Mouse (Mus musculus) kidney, embryonic 15.5 days (tissue): ENCODE data around the gene Nat9. TPM values are rescaled to one million over a fixed set of nuclear protein-coding genes. Genes with fewer than 3 reads are reported as not detected.

Experiments
- ATAC-seq: fragments of 200-750 bp; cut with Nextera tagmentation; replicated peaks from 2 replicates; pipeline ENCODE4 v1.8.0; 2017; ENCODE audit warnings: moderate TSS enrichment; ENCODE audit not compliant: low FRiP score
- H3K27ac ChIP-seq: fragments of 300-500 bp; sonication (generic); 2 replicates; pipeline ENCODE4 v1.5.1; 2015; ENCODE audit warnings: mild to moderate bottlenecking, inconsistent platforms
- H3K27me3 ChIP-seq: fragments of 300-500 bp; sonication (generic); 2 replicates; pipeline ENCODE4 v1.6.1; 2015; ENCODE audit warnings: inconsistent platforms
- H3K36me3 ChIP-seq: fragments of 300-500 bp; sonication (generic); 2 replicates; pipeline ENCODE4 v1.6.1; 2015; ENCODE audit warnings: inconsistent platforms
- H3K4me1 ChIP-seq: fragments of 300-500 bp; sonication (generic); 2 replicates; pipeline ENCODE4 v1.6.1; 2015; ENCODE audit warnings: inconsistent platforms
- H3K4me2 ChIP-seq: fragments of 300-500 bp; sonication (generic); 2 replicates; pipeline ENCODE4 v1.6.1; 2015; ENCODE audit warnings: moderate library complexity, mild to moderate bottlenecking, inconsistent platforms
- H3K4me3 ChIP-seq: fragments of 300-500 bp; sonication (generic); replicated peaks from 2 replicates; pipeline ENCODE4 v1.5.1; 2015; ENCODE audit warnings: mild to moderate bottlenecking, inconsistent platforms
- H3K9ac ChIP-seq: fragments of 300-500 bp; sonication (generic); 2 replicates; pipeline ENCODE4 v1.6.1; 2015; ENCODE audit warnings: mild to moderate bottlenecking, inconsistent platforms
- H3K9me3 ChIP-seq: fragments of 300-500 bp; sonication (generic); replicated peaks from 2 replicates; pipeline ENCODE4 v1.6.1; 2016; ENCODE audit warnings: inconsistent platforms
- WGBS: fragments of 180-500 bp; shearing (Covaris S2); methylation state at CpG from one replicate; pipeline ENCODE4 v1.1.7; 2015; ENCODE audit warnings: mixed read lengths; 5-methylcytosine and 5-hydroxymethylcytosine counted together
- polyA plus RNA-seq: library from polyadenylated mRNA; unstranded; fragments of >200 nt; fragmentation: Nextera tagmentation; extraction: Ambion mirVana; gene quantifications from 2 replicates; pipeline ENCODE4 v1.2.1, GENCODE M21; 2015

The Nat9 gene
- polyA plus RNA-seq, 1 experiment from 2014 or later: 21.5 TPM

DNA sequence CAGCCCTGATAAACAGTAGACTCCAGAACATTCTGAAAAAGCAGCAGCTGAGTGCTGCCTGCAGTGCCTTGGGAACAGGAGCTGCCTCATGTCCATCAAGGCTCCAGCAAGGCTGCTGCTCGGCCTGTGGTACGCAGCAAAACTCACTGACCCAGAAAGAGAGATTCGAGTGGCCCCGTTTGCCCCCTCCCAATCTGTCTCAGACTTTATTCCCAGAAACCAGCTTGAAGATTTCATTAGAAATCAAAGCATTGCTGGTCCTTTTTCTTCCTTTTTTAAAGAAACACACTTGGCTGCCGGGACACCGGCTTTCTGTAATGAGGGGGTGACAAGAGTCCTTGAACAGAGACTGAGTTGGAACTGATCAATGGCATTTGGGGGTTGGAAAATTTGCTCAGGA, 37.6 kb upstream of the Nat9 start:
- Histone ChIP-seq H3K4me1 (peaks cover 43% of the 10 kb centered on the region), H3K4me2 (no peak overlapping the region), H3K36me3 (no peaks in the 10 kb centered on the region), H3K9me3 (no peaks in the 10 kb centered on the region), H3K27me3 (peaks cover 66% of the 10 kb centered on the region), H3K27ac (no peak overlapping the region), H3K9ac (no peak overlapping the region), H3K4me3 (no peak overlapping the region)
- ATAC-seq: no peak
- 63% methylated on average over 6 of the region's 6 CpGs for WGBS

DNA sequence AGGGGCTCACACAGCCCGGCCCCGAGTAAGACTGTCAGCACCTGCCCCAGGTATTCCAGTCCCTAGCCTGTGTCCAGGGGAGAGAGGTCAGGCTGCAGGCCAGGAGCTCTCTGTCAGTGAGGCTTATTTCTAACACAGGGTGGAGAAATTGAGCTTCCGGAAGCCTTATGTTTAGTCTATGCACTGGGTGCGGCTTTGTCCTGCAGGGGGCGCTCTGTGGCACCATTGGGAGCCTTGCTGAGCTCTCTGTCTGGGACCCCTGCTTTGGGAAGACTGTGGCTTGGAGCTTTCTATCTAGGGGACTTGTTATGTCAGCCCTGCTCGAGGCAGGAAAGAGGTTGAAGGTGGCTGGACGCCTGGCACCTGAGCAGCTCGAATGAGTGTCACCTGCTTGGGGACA, 37.2 kb upstream of the Nat9 start:
- H3K4me2 ChIP-seq: no peak overlapping the region
- H3K4me1 ChIP-seq: peaks cover 43% of the 10 kb centered on the region
- no peak overlapping the region for H3K4me3 ChIP-seq
- no peak overlapping the region for H3K27ac ChIP-seq
- no peaks in the 10 kb centered on the region for H3K36me3 ChIP-seq
- no peak overlapping the region for H3K9ac ChIP-seq
- H3K9me3 ChIP-seq: no peaks in the 10 kb centered on the region
- WGBS: 40% methylated on average over 8 of the region's 8 CpGs
- no peak for ATAC-seq
- peaks cover 62% of the 10 kb centered on the region for H3K27me3 ChIP-seq

DNA sequence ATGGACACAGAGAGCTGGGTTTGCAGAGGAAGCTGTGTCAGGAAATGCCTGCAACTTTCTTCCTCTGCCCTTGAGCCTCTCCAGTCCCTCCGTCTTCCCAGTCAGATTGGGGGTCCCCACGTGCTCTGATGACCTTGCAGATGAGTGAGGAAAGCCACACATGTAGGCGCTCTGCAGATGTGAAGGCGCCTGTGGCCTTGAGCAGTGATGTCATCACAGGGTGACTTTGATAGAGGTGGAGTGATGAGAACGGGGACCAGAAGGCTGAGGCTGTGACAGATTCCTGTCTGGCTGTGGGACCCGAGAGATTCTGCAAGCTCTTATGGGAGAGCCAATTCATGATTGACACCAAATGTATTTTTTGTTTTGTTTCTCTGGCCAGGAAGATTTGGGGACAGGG, 36.2 kb upstream of the Nat9 start:
- 72% methylated on average over 6 of the region's 6 CpGs for WGBS
- H3K9me3 ChIP-seq: no peaks in the 10 kb centered on the region
- H3K4me3 ChIP-seq: no peak overlapping the region
- no peak overlapping the region for H3K4me2 ChIP-seq
- no peaks in the 10 kb centered on the region for H3K36me3 ChIP-seq
- H3K9ac ChIP-seq: no peak overlapping the region
- H3K27ac ChIP-seq: no peak overlapping the region
- H3K27me3 ChIP-seq: peaks cover 51% of the 10 kb centered on the region
- ATAC-seq: no peak
- peaks cover 44% of the 10 kb centered on the region for H3K4me1 ChIP-seq

DNA sequence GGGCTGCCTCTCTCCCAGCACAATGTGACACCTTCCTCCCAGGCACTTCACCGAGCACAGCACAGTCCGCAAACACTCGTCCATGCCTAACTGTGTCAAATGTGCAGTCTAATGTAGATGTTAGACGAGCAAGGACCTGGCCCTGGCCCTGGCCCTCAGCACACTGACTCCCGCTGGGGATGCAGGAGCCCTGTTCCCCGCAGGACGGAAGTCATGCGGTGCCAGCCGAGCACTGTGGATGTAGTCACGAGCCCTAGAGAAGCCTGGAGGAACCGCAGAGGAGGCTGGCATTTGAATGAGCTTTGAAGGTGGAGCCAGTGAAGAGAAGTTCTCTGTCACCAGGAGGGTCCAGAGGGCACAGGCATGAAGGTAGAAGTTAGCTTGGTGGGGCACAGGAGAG, 35.8 kb upstream of the Nat9 start:
- Histone ChIP-seq H3K36me3 (no peaks in the 10 kb centered on the region), H3K27ac (no peak overlapping the region), H3K9ac (no peak overlapping the region), H3K27me3 (peaks cover 48% of the 10 kb centered on the region), H3K4me3 (no peak overlapping the region), H3K4me1 (peaks cover 44% of the 10 kb centered on the region), H3K9me3 (no peaks in the 10 kb centered on the region), H3K4me2 (no peak overlapping the region)
- WGBS: 64% methylated on average over 11 of the region's 11 CpGs
- no peak for ATAC-seq

DNA sequence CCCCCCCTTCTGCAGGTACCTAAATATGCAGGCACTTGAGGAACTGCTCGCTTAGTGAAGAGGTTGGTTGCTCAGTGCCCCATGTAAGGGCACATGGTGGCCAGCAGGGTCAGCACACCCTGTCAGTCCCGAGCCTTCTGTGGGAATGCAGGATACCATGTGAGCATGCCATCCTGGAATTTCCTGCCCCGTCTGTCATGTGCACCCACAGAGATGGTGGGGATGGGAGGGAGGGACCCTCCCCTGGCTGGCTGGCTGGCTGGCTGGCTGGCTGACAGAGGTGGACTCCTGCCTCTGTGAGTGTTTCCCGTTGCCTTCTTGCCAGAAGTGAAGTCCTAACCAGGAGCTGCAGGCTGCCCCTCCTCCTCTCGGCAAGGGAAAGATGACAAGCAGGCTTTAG, 34.9 kb upstream of the Nat9 start:
- H3K27me3 ChIP-seq: peaks cover 44% of the 10 kb centered on the region
- H3K9ac ChIP-seq: no peak overlapping the region
- peaks cover 44% of the 10 kb centered on the region for H3K4me1 ChIP-seq
- no peaks in the 10 kb centered on the region for H3K9me3 ChIP-seq
- H3K27ac ChIP-seq: no peak overlapping the region
- H3K4me2 ChIP-seq: no peak overlapping the region
- WGBS: 24% methylated on average over 5 of the region's 5 CpGs
- H3K36me3 ChIP-seq: no peaks in the 10 kb centered on the region
- ATAC-seq: no peak
- H3K4me3 ChIP-seq: no peak overlapping the region

DNA sequence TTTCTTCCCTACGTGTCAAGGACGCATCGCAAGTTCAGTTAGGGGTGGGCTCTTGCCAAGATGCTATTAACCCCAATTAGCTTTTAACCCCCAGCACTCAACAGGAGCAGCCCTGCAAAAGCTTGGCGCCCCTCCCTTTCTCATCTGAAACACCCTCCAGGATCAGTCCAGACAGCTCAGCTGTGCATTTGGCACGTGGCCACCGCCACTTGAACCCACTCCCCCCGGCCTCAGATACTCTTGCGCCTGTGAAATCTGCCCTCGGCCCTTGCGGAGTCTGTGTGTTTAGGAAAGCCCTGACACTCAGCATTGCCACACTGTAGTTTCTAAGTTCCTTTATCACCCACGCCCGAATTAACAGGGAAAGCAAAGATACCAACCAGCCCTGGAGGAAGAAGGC, 34.4 kb upstream of the Nat9 start:
- Histone ChIP-seq H3K4me3 (no peak overlapping the region), H3K27me3 (peaks cover 44% of the 10 kb centered on the region), H3K9ac (no peak overlapping the region), H3K36me3 (no peaks in the 10 kb centered on the region), H3K4me2 (no peak overlapping the region), H3K9me3 (no peaks in the 10 kb centered on the region), H3K27ac (no peak overlapping the region), H3K4me1 (peaks cover 47% of the 10 kb centered on the region)
- WGBS: 28% methylated on average over 12 of the region's 12 CpGs
- no peak for ATAC-seq

DNA sequence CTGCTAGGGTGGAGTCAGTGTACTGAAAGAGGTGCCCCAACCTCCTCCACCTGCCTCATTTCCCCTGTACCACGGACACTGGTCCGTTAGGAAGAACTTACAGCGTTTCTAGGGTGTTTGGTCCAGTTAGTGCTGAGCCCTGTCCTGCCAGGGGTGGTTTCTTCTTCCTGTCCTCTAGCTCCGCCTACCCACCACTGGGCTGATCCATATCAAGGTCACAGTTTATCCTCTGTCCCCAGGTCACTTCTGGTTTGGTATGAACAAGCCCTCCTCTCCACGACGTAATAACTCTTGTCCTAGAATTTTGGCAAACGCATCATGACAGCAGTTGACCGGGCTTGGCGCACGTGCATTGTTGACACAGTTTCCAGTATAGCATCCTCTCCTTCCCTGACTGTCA, 32.0 kb upstream of the Nat9 start:
- H3K4me3 ChIP-seq: no peak overlapping the region
- peaks cover 25% of the 10 kb centered on the region for H3K27me3 ChIP-seq
- H3K9me3 ChIP-seq: no peaks in the 10 kb centered on the region
- no peak overlapping the region for H3K9ac ChIP-seq
- H3K4me2 ChIP-seq: no peak overlapping the region
- no peaks in the 10 kb centered on the region for H3K36me3 ChIP-seq
- no peak for ATAC-seq
- 87% methylated on average over 10 of the region's 10 CpGs for WGBS
- no peak overlapping the region for H3K27ac ChIP-seq
- peaks cover 46% of the 10 kb centered on the region for H3K4me1 ChIP-seq

DNA sequence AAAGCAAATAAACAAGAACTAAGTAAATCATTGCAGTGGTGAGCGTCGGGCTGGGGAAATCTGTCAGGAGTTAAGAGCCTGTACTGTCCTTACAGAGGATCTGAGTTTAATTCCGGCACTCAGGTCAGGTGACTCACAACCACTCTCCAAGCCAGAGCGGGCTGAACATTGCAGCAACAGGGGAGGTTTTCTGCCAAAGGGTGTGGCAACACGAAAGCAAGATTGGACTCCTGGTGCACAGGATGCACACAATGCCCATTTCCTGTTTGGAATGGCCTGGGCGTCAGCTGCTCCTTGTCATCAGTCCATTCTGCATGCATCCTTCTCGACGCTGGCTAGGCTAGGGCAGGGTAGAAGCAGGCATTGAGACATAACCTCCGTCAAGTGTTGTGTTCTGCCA, 31.6 kb upstream of the Nat9 start:
- Histone ChIP-seq H3K9ac (no peak overlapping the region), H3K27me3 (peaks cover 21% of the 10 kb centered on the region), H3K4me3 (no peak overlapping the region), H3K27ac (no peak overlapping the region), H3K4me2 (no peak overlapping the region), H3K36me3 (no peaks in the 10 kb centered on the region), H3K4me1 (peaks cover 46% of the 10 kb centered on the region), H3K9me3 (no peaks in the 10 kb centered on the region)
- 48% methylated on average over 9 of the region's 9 CpGs for WGBS
- ATAC-seq: no peak

DNA sequence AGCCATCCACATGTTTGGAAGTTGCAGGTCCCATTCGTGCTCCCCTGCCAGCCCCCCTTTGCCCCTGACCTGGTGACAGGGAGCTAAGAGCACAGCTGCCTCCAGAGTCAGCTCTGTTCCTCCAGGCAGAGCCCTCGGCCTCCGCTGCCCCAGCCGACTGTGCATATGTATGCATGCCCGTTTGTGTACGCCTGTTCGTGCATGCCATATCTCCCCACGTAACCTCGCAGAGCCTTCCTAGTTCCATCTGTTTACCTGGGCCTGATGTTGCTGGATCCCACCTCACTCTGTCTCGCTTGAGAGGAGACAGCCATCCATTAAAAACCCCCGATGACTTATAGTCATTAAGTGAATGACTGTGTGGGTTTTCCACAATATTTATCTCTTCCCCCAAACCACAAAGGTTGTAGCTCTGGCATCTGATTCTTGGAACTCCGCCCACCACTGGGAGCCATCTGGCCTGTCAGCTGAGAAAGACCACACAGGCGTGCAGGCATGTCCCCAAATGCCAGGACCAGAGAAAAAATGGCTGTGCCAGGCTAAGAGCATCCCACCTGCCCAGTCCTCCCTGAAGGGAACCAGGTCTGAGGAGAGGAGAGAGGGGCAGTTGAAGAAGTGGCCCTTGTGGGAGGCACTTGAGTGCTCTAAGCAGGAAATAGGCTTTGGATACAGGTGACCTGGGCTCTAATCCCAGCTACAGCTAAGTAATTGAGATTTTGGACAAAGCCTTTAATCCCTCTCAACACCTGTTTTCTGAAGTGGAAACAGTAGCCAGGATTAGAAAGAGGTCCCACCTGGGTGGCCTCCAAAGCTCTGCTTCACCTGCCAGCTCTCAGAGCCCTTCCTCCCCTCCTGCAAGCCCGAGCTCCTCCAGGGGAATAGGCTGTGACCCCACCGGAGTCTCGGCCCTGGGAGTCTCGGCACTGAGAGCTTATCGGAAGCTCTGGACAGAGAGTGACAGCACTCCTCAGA, 30.1 kb upstream of the Nat9 start:
- no peak overlapping the region for H3K27ac ChIP-seq
- H3K36me3 ChIP-seq: no peaks in the 10 kb centered on the region
- H3K27me3 ChIP-seq: peaks cover 6% of the 10 kb centered on the region; the same call in 1 of the 2 replicates
- no peaks in the 10 kb centered on the region for H3K9me3 ChIP-seq
- WGBS: 59% methylated on average over 18 of the region's 18 CpGs
- ATAC-seq: no peak
- peaks cover 45% of the 10 kb centered on the region for H3K4me1 ChIP-seq
- no peak overlapping the region for H3K4me2 ChIP-seq
- no peak overlapping the region for H3K9ac ChIP-seq
- no peak overlapping the region for H3K4me3 ChIP-seq

DNA sequence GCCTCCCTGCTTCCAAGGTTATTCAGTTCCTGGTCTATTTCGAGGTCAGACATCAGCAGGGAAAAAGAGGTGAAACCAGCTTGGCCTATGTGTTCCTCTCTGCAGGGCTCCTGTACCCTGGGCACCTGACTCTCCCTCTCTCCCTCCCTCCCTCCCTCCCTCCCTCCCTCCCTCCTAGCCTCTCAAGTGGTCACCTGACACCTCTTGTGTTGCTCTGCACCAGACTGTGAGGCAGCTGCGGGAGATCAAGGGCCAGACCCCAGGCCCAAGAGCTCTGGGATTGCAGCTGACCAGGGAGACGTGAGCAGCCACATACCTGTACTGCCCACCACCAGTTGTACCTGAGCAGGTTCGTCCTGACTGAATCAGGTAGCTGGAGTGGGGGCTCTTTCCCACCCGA, 27.5 kb upstream of the Nat9 start:
- ATAC-seq: peak; percentile 49; the same call in 1 of the 2 replicates
- Histone ChIP-seq H3K36me3 (no peaks in the 10 kb centered on the region), H3K9ac (no peak overlapping the region), H3K9me3 (no peaks in the 10 kb centered on the region), H3K4me1 (peaks cover 39% of the 10 kb centered on the region), H3K4me3 (no peak overlapping the region), H3K27ac (no peak overlapping the region), H3K27me3 (0 out of 2 replicates have a peak, but pooled peaks cover 3% of the 10 kb centered on the region), H3K4me2 (no peak overlapping the region)
- WGBS: 33% methylated on average over 5 of the region's 5 CpGs

DNA sequence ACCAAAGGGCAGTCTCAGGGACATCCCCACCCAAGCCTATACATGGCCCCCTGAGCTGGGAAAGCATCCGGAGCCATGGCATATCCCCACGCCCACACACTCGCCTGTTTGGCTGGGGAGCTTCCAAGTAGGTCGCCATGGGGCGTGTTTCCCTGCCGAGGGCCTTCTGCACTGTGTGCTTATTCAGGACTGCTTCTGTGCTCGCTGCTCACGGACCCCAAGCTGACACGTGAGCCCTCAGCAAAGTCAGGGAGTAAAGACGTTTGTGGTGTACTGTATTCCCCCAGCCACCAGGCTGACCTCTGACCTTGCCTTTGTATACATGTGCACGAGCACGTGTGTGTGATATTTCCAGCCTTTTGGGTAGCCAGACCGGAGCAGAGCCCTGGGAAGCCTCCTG, 24.5 kb upstream of the Nat9 start:
- 31% methylated on average over 13 of the region's 13 CpGs for WGBS
- H3K9ac ChIP-seq: no peak overlapping the region
- no peak; the same call in 1 of the 2 replicates for ATAC-seq
- H3K4me1 ChIP-seq: peaks cover 19% of the 10 kb centered on the region
- H3K36me3 ChIP-seq: peaks cover 16% of the 10 kb centered on the region; the same call in 1 of the 2 replicates
- H3K4me3 ChIP-seq: no peak overlapping the region
- no peaks in the 10 kb centered on the region for H3K9me3 ChIP-seq
- no peak overlapping the region for H3K27ac ChIP-seq
- H3K27me3 ChIP-seq: no peaks in the 10 kb centered on the region
- no peak overlapping the region for H3K4me2 ChIP-seq

DNA sequence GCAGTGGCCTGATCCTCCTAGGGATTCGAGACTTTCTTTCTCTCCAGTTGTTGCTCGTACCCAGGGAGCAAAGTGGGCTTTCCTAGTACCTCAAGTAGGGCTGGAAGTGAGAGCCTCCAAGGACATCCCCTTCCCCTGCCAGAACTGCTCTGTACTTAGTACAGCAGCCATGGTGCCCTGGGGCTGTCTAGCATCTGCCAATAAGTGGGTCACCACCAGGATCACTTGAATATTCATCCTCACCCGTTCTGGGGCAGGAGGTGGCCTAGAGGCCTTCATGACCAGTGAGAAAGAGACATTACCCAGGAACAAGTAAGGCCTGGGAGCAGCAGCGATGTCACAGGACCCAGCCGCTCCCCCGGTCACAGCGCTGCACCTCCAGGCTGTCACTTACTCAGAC, 22.3 kb upstream of the Nat9 start:
- ATAC-seq: no peak

More for the DNA sequence above, 22.3 kb upstream of the Nat9 start:
- H3K4me1 ChIP-seq: peaks cover 16% of the 10 kb centered on the region
- peaks cover 37% of the 10 kb centered on the region for H3K36me3 ChIP-seq
- peaks cover 5% of the 10 kb centered on the region; the same call in 1 of the 2 replicates for H3K27me3 ChIP-seq
- 80% methylated on average over 7 of the region's 7 CpGs for WGBS
- no peak overlapping the region for H3K4me3 ChIP-seq
- H3K9ac ChIP-seq: no peak overlapping the region
- H3K27ac ChIP-seq: no peak overlapping the region
- no peak overlapping the region for H3K4me2 ChIP-seq
- no peaks in the 10 kb centered on the region for H3K9me3 ChIP-seq
